Mouse (Mus musculus) limb, embryonic 10.5 days (tissue): ENCODE measurements around the gene Zfp639. TPM values are rescaled to one million over a fixed set of nuclear protein-coding genes. Genes with fewer than 3 reads are reported as not detected.

ENCODE experiments used
- polyA plus RNA-seq: library from polyadenylated mRNA; unstranded; fragments of >200 nt; fragmentation: Nextera tagmentation; extraction: Ambion mirVana; gene quantifications from 2 replicates; pipeline ENCODE4 v1.2.1, GENCODE M21; 2016

The Zfp639 gene
- polyA plus RNA-seq, 1 experiment from 2014 or later: 43.7 TPM

Other genes starting within 250 kb of the Zfp639 start
- 4.7 and 5.4 TPM in 2 replicates for gene Zmat3, start 144.2 kb upstream of the Zfp639 start, polyA plus RNA-seq
- gene Pik3ca, start 112.6 kb upstream of the Zfp639 start, polyA plus RNA-seq: 8.3 and 8.6 TPM in 2 replicates
- 0.09 and 0.14 TPM in 2 replicates for gene Kcnmb3, start 18.0 kb upstream of the Zfp639 start, polyA plus RNA-seq
- gene Mfn1, start 19.2 kb downstream of the Zfp639 start, polyA plus RNA-seq: 25.8 and 34.6 TPM in 2 replicates
- 35.1 and 35.9 TPM in 2 replicates for gene Gnb4, start 106.3 kb downstream of the Zfp639 start, polyA plus RNA-seq
- gene Actl6a, start 196.0 kb downstream of the Zfp639 start, polyA plus RNA-seq: 278 and 295 TPM in 2 replicates
- 254 and 280 TPM in 2 replicates for gene Ndufb5, start 226.7 kb downstream of the Zfp639 start, polyA plus RNA-seq
- 35.6 and 41.5 TPM in 2 replicates for gene Mrpl47, start 227.3 kb downstream of the Zfp639 start, polyA plus RNA-seq